Mouse (Mus musculus): ENCODE data around the gene Shisa7. TPM values are rescaled to one million over a fixed set of nuclear protein-coding genes. Genes with fewer than 3 reads are reported as not detected.

The Shisa7 gene
- total RNA-seq, 2 experiments from 2014 or later, result 172 to 204 TPM

DNA sequence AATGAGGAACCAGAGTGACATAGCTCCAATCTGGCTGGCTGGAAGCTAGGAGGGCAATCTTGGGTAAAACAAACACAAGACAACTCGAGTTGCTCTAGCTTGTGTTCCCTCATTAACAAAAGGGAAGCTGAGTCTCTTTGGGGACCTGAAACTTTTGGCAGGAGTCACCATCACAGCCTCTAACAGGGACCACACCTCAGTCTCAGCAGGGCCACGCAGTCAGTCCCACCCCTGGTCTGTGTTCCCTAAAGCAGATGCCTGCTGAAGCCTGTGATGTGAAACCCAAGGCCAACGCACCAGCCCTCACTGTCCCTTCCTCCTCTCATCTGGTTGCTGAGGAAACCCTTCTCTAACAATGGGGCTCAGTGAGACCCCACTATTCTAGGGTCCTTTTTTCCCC lies 62.4 kb downstream of the Shisa7 start:
- no peak overlapping the region for H3K27ac ChIP-seq
- no peak overlapping the region for H3K4me3 ChIP-seq
- no peak for DNase-seq (ENCODE audit: low spot score in 2 of 2)
- TF ChIP-seq CTCF (conservative IDR thresholded peaks at IDR 0.05), result no peak

DNA sequence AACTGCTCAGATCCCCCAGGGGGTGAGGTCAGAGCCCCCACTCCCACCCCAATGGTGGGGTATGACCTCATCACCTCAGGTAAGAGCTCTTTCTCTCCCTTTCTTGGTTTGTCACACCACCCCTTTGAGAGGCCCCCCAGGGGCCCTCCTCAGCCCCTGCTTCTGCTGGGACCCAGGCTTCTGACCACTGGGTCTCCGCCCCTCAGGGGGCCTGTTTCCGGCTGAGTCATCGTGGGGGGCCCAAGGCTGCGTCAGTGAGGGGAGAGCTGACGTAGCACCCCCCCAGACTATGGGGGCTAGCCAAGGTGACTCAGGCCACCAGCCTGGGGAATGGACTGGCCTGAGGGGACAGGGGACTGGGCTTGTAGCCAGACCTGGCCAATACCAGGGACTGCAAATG lies 64.6 kb downstream of the Shisa7 start:
- Histone ChIP-seq H3K27ac (no peak overlapping the region), H3K4me3 (no peak overlapping the region)
- no peak for TF ChIP-seq CTCF (conservative IDR thresholded peaks at IDR 0.05)
- DNase-seq (ENCODE audit: low spot score in 2 of 2), result no peak

DNA sequence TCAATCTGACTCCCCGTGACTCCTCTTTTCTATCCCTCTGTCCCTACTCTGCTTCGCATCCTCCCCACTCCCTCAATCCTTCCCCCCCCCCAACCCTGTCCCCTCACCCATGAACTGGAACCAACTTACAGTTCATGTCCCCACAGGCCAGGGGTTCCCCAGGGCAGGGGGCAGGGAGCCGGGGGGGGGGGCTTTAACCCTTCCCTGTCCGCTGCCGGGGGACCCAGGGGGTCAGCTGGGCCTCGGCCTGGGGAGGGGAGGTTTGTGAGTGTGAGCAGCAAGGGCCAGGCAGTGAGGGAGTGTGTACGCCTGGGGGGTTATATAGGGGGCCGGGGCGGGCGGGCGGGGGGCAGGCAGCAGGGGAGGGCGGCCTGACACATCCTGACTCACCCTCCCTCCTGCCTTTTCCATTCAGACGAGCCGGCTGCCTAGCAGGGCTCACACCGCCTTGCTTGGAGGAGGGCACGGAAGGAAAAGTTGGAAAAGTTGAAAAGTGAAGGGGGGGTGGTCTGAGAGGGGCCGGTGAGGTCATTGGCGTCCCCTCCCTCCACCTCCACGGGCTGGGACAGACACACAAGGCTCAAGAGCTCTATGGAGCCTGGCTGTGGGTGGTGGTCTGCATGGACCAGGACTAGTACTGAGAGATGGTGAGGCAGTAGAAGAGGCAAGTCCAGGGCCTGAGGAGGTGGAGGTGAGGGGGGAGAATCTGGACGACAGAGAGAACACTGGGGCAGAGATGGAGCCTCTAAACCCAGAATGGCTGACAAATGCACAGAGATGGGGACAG lies 66.5 kb downstream of the Shisa7 start:
- no peak for TF ChIP-seq CTCF (conservative IDR thresholded peaks at IDR 0.05)
- no peak for DNase-seq (ENCODE audit: low spot score in 2 of 2)
- Histone ChIP-seq H3K27ac (no peak overlapping the region), H3K4me3 (no peak overlapping the region)

DNA sequence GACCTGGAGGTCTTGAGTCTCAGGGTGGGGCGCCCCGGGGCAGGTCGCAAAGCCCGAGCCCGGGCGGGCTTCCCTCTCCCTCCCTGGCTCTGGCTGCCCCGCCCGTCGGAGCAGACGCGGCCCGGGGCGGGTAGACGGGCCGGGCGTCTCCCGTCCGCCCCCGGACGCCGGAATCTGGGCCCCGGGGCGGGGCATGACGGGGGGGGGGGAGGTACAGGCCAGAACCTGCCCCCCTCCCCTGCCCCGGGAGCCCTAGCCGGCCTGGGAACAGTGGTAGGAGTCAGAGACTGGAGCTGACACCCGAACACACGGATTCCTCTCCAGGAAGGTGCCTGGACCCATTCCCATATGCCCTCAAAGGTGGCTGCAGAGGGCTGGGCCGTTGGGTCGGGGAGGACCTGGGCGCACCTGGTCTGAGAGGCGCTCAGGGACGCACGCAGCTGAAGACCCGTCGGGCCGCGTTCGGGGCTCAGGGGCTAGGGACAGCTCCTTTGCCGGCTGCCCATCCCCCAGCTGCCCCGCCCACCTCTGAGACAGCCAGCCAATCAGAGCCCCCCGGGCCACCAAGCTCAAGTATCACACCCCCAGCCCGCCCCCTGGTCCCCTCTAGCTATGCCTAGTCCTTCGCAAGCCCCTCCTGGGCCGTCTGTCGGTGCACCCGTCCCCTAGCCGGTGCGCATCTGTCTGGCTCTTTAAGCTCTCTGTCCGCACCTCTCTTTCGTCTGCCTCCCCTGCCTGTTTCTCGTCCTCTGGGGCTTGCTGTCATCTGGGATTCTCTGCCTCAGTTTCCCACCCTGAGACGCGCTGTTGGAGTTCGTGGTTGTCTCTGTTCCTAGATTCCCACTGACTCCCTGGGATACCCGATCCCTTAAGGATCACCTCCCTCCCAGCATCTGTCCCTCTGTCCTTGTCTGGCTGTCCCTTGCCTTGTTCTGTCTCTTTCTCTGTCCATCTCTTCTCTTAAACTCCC lies 67.3 kb downstream of the Shisa7 start:
- peak overlapping the region; percentile 43 for H3K4me3 ChIP-seq
- TF ChIP-seq CTCF (conservative IDR thresholded peaks at IDR 0.05), result no peak
- no peak overlapping the region for H3K27ac ChIP-seq
- DNase-seq (ENCODE audit: low spot score in 2 of 2), result no peak

- TF ChIP-seq CTCF (conservative IDR thresholded peaks at IDR 0.05), result no peak
Observed at GRCm38 (mm10) chr7:4776131-4776530, 68.4 kb downstream of the Shisa7 start.

More at GRCm38 (mm10) chr7:4776131-4776530, 68.4 kb downstream of the Shisa7 start:
- no peak for DNase-seq (ENCODE audit: low spot score in 2 of 2)
- no peak overlapping the region for H3K27ac ChIP-seq
- no peak overlapping the region for H3K4me3 ChIP-seq

Other genes starting within 250 kb of the Shisa7 start
- gene Ptprh, start 240.7 kb downstream of the Shisa7 start, total RNA-seq (2021), result under 1 TPM; 0.18 to 0.22 TPM
- 10 to 100 TPM; 17.8 to 21.8 TPM for gene Tmem86b, start 213.3 kb downstream of the Shisa7 start, total RNA-seq (2021)
- 100 to 1,000 TPM; 133 to 134 TPM for gene Ppp6r1, start 185.7 kb downstream of the Shisa7 start, total RNA-seq (2021)
- gene Hspbp1, start 159.6 kb downstream of the Shisa7 start, total RNA-seq (2021), result 10 to 100 TPM; 82.1 to 92.1 TPM
- 100 to 1,000 TPM; 334 to 355 TPM for gene Brsk1, start 154.1 kb downstream of the Shisa7 start, total RNA-seq (2021)
- under 1 TPM in 1 of 2 experiments, not detected in 1; 0.13 TPM for gene Tmem150b, start 119.4 kb downstream of the Shisa7 start, total RNA-seq (2021)
- gene Kmt5c, start 104.6 kb downstream of the Shisa7 start, total RNA-seq (2021), result 10 to 100 TPM; 25.2 to 37.6 TPM
- gene Cox6b2, start 91.6 kb downstream of the Shisa7 start, total RNA-seq (2021), result 1 to 10 TPM; 1.3 to 3.8 TPM
- gene Fam71e2, start 73.4 kb downstream of the Shisa7 start, total RNA-seq (2021), result not detected
- gene Il11, start 61.8 kb downstream of the Shisa7 start, total RNA-seq (2021), result under 1 TPM; 0.25 to 0.26 TPM
- gene Tmem190, start 61.8 kb downstream of the Shisa7 start, total RNA-seq (2021), result not detected
- 1 to 10 TPM; 2.6 to 2.7 TPM for gene Tmem238, start 55.0 kb downstream of the Shisa7 start, total RNA-seq (2021)
- 100 to 1,000 TPM; 458 to 462 TPM for gene Rpl28, start 51.8 kb downstream of the Shisa7 start, total RNA-seq (2021)
- 100 to 1,000 TPM; 106 to 108 TPM for gene Ube2s, start 32.1 kb downstream of the Shisa7 start, total RNA-seq (2021)
- 1 to 10 TPM; 4.7 to 5.6 TPM for gene Isoc2b, start 25.6 kb upstream of the Shisa7 start, total RNA-seq (2021)
- gene Isoc2a, start 32.5 kb upstream of the Shisa7 start, total RNA-seq (2021), result 10 to 100 TPM; 13.0 to 13.4 TPM
- gene Gm36210, start 61.8 kb upstream of the Shisa7 start, total RNA-seq (2021), result under 1 TPM in 1 of 2 experiments, not detected in 1; 0.28 TPM
- gene Zfp628, start 70.5 kb upstream of the Shisa7 start, total RNA-seq (2021), result 10 to 100 TPM; 15.0 to 15.8 TPM
- 100 to 1,000 TPM; 103 to 114 TPM for gene Nat14, start 77.3 kb upstream of the Shisa7 start, total RNA-seq (2021)
- gene Ssc5d, start 81.1 kb upstream of the Shisa7 start, total RNA-seq (2021), result 1 to 10 TPM; 2.4 to 3.5 TPM
- under 1 TPM in 1 of 2 experiments, not detected in 1; 0.31 TPM for gene Sbk2, start 119.7 kb upstream of the Shisa7 start, total RNA-seq (2021)
- gene Sbk3, start 126.5 kb upstream of the Shisa7 start, total RNA-seq (2021), result 1 to 10 TPM in 1 of 2 experiments, under 1 TPM in 1; 0.71 to 1.0 TPM
- 10 to 100 TPM; 29.7 to 35.6 TPM for gene Zfp579, start 151.5 kb upstream of the Shisa7 start, total RNA-seq (2021)
- gene Zfp524, start 169.7 kb upstream of the Shisa7 start, total RNA-seq (2021), result 1 to 10 TPM; 7.0 to 8.1 TPM
- 10 to 100 TPM; 25.8 TPM for gene Fiz1, start 170.0 kb upstream of the Shisa7 start, total RNA-seq (2021)
- not detected for gene Gm44973, start 170.8 kb upstream of the Shisa7 start, total RNA-seq (2021)
- gene Zfp865, start 175.7 kb upstream of the Shisa7 start, total RNA-seq (2021), result 10 to 100 TPM; 38.6 to 41.8 TPM
- 10 to 100 TPM; 57.8 to 61.1 TPM for gene Ccdc106, start 175.9 kb upstream of the Shisa7 start, total RNA-seq (2021)
- not detected for gene 4632433K11Rik, start 189.4 kb upstream of the Shisa7 start, total RNA-seq (2021)
- gene Zfp784, start 193.8 kb upstream of the Shisa7 start, total RNA-seq (2021), result 1 to 10 TPM; 7.3 to 7.8 TPM
- gene Zfp580, start 206.8 kb upstream of the Shisa7 start, total RNA-seq (2021), result 10 to 100 TPM; 34.1 to 35.7 TPM
- 100 to 1,000 TPM; 185 to 192 TPM for gene U2af2, start 217.4 kb upstream of the Shisa7 start, total RNA-seq (2021)
- 100 to 1,000 TPM; 540 to 559 TPM for gene Epn1, start 235.5 kb upstream of the Shisa7 start, total RNA-seq (2021)